Mouse (Mus musculus) liver, embryonic 14.5 days (tissue): ENCODE data around the gene Mtfr1l.
A peak's percentile ranks its signal among the peaks of the same experiment; 100 is the strongest.

Experiments
- CTCF ChIP-seq: IDR thresholded peaks from 2 replicates; pipeline ENCODE4 v1.5.1; 2016; ENCODE audit warnings: antibody characterized with exemption, low read depth, control low read depth
- EP300 ChIP-seq: IDR thresholded peaks from 2 replicates; pipeline ENCODE4 v1.6.1; 2016; ENCODE audit warnings: antibody characterized with exemption, low read depth

- TF ChIP-seq CTCF (peak; percentile 98), EP300 (no peak)
These were observed 54.3 kb downstream of the Mtfr1l start for GRCm38 (mm10) chr4:134480864-134481263.
